Mouse (Mus musculus) liver, embryonic 16.5 days (tissue): ENCODE results near the gene Krt84. TPM values are rescaled to one million over a fixed set of nuclear protein-coding genes. Genes with fewer than 3 reads are reported as not detected.

Source experiments
- ATAC-seq: fragments of 200-750 bp; cut with Nextera tagmentation; 2 replicates; pipeline ENCODE4 v1.8.0; 2017; ENCODE audit warnings: low read depth, mild to moderate bottlenecking, moderate number of reproducible peaks, moderate library complexity
- H3K27ac ChIP-seq: fragments of 300-500 bp; sonication (generic); 2 replicates; pipeline ENCODE4 v1.5.1; 2014; ENCODE audit warnings: mild to moderate bottlenecking, low read length
- H3K27me3 ChIP-seq: fragments of 300-500 bp; sonication (generic); 2 replicates; pipeline ENCODE4 v1.6.1; 2014; ENCODE audit warnings: low read depth, low read length, mixed read lengths; ENCODE audit not compliant: control insufficient read depth, insufficient read depth
- H3K36me3 ChIP-seq: fragments of 300-500 bp; sonication (generic); 2 replicates; pipeline ENCODE4 v1.6.1; 2014; ENCODE audit warnings: mild to moderate bottlenecking; ENCODE audit not compliant: control insufficient read depth, insufficient read depth
- H3K4me1 ChIP-seq: fragments of 300-500 bp; sonication (generic); 2 replicates; pipeline ENCODE4 v1.6.1; 2014; ENCODE audit warnings: low read depth, low read length, mixed read lengths; ENCODE audit not compliant: control insufficient read depth
- H3K4me2 ChIP-seq: fragments of 300-500 bp; sonication (generic); 2 replicates; pipeline ENCODE4 v1.6.1; 2014; ENCODE audit warnings: low read depth, low read length, mixed read lengths
- H3K4me3 ChIP-seq: fragments of 300-500 bp; sonication (generic); 2 replicates; pipeline ENCODE4 v1.5.1; 2014; ENCODE audit warnings: low read depth, mild to moderate bottlenecking, low read length
- H3K9ac ChIP-seq: fragments of 300-500 bp; sonication (generic); 2 replicates; pipeline ENCODE4 v1.6.1; 2014; ENCODE audit warnings: low read depth, low read length
- H3K9me3 ChIP-seq: fragments of 300-500 bp; sonication (generic); replicated peaks from 2 replicates; pipeline ENCODE4 v1.6.1; 2016; ENCODE audit warnings: low read length; ENCODE audit not compliant: control insufficient read depth
- WGBS: fragments of 180-500 bp; shearing (Covaris S2); extraction: QIAGEN DNeasy Blood & Tissue Kit; methylation state at CpG from one replicate; pipeline ENCODE4 v1.1.7; 2014; ENCODE audit not compliant: insufficient replicate concordance; 5-methylcytosine and 5-hydroxymethylcytosine counted together
- polyA plus RNA-seq: library from polyadenylated mRNA; unstranded; fragments of >200 nt; fragmentation: Nextera tagmentation; extraction: Ambion mirVana; gene quantifications from 2 replicates; pipeline ENCODE4 v1.2.1, GENCODE M21; 2015

Gene Krt84
- polyA plus RNA-seq, 1 experiment from 2014 or later: not detected

- Histone ChIP-seq H3K27ac (no peak overlapping the region), H3K4me2 (no peak overlapping the region), H3K9ac (no peak overlapping the region), H3K4me1 (no peaks in the 10 kb centered on the region), H3K9me3 (no peaks in the 10 kb centered on the region), H3K27me3 (no peaks in the 10 kb centered on the region), H3K36me3 (no peaks in the 10 kb centered on the region), H3K4me3 (no peak overlapping the region)
- 44% methylated on average over 9 of the region's 9 CpGs for WGBS
- no peak for ATAC-seq
Measured at GRCm38 (mm10) chr15:101508247-101508646, 24.4 kb downstream of the Krt84 start.

- WGBS: 43% methylated on average over 14 of the region's 14 CpGs
- H3K4me3 ChIP-seq: no peak overlapping the region
- no peaks in the 10 kb centered on the region for H3K4me1 ChIP-seq
- H3K27ac ChIP-seq: no peak overlapping the region
- no peaks in the 10 kb centered on the region for H3K36me3 ChIP-seq
- H3K4me2 ChIP-seq: no peak overlapping the region
- H3K9me3 ChIP-seq: no peaks in the 10 kb centered on the region
- no peak overlapping the region for H3K9ac ChIP-seq
- no peaks in the 10 kb centered on the region for H3K27me3 ChIP-seq
- no peak for ATAC-seq
Measured at GRCm38 (mm10) chr15:101506896-101507758, 25.5 kb downstream of the Krt84 start.

- H3K27ac ChIP-seq: no peak overlapping the region
- no peaks in the 10 kb centered on the region for H3K36me3 ChIP-seq
- H3K4me3 ChIP-seq: no peak overlapping the region
- no peaks in the 10 kb centered on the region for H3K27me3 ChIP-seq
- no peak overlapping the region for H3K9ac ChIP-seq
- H3K9me3 ChIP-seq: no peaks in the 10 kb centered on the region
- H3K4me1 ChIP-seq: no peaks in the 10 kb centered on the region
- H3K4me2 ChIP-seq: no peak overlapping the region
- 40% methylated on average over 1 of the region's 2 CpGs for whole genome bisulfite sequencing
- no peak for ATAC-seq
Measured at GRCm38 (mm10) chr15:101497181-101497580, 35.4 kb downstream of the Krt84 start.

GRCm38 (mm10) chr15:101495266-101495665 is 37.4 kb downstream of the Krt84 start:
- no peak for ATAC-seq
- H3K9me3 ChIP-seq: no peaks in the 10 kb centered on the region
- H3K9ac ChIP-seq: no peak overlapping the region
- H3K4me2 ChIP-seq: no peak overlapping the region
- no peak overlapping the region for H3K4me3 ChIP-seq
- no peak overlapping the region for H3K27ac ChIP-seq
- 77% methylated on average over 8 of the region's 8 CpGs for WGBS
- H3K36me3 ChIP-seq: no peaks in the 10 kb centered on the region
- no peaks in the 10 kb centered on the region for H3K4me1 ChIP-seq
- H3K27me3 ChIP-seq: no peaks in the 10 kb centered on the region

- ATAC-seq: no peak
- no peak overlapping the region for H3K4me3 ChIP-seq
- 22% methylated on average over 1 of the region's 1 CpGs for WGBS
- no peaks in the 10 kb centered on the region for H3K27me3 ChIP-seq
- no peak overlapping the region for H3K4me2 ChIP-seq
- no peaks in the 10 kb centered on the region for H3K36me3 ChIP-seq
- no peaks in the 10 kb centered on the region for H3K4me1 ChIP-seq
- H3K9me3 ChIP-seq: no peaks in the 10 kb centered on the region
- H3K9ac ChIP-seq: no peak overlapping the region
- H3K27ac ChIP-seq: no peak overlapping the region
Measured at GRCm38 (mm10) chr15:101494203-101494602, 38.4 kb downstream of the Krt84 start.

- H3K4me2 ChIP-seq: no peak overlapping the region
- H3K4me1 ChIP-seq: no peaks in the 10 kb centered on the region
- no peak overlapping the region for H3K9ac ChIP-seq
- H3K9me3 ChIP-seq: no peaks in the 10 kb centered on the region
- WGBS: 59% methylated on average over 6 of the region's 6 CpGs
- no peak overlapping the region for H3K4me3 ChIP-seq
- ATAC-seq: no peak
- no peaks in the 10 kb centered on the region for H3K36me3 ChIP-seq
- H3K27me3 ChIP-seq: no peaks in the 10 kb centered on the region
- no peak overlapping the region for H3K27ac ChIP-seq
Measured at GRCm38 (mm10) chr15:101493713-101494112, 38.9 kb downstream of the Krt84 start.

- Histone ChIP-seq H3K4me1 (no peaks in the 10 kb centered on the region), H3K9ac (no peak overlapping the region), H3K27me3 (no peaks in the 10 kb centered on the region), H3K9me3 (no peaks in the 10 kb centered on the region), H3K36me3 (no peaks in the 10 kb centered on the region), H3K4me3 (no peak overlapping the region), H3K4me2 (no peak overlapping the region), H3K27ac (no peak overlapping the region)
- 32% methylated on average over 8 of the region's 8 CpGs for WGBS
- ATAC-seq: no peak
Measured at GRCm38 (mm10) chr15:101492718-101493117, 39.9 kb downstream of the Krt84 start.

GRCm38 (mm10) chr15:101491431-101491830 is 41.2 kb downstream of the Krt84 start, which contains the start of gene Krt83:
Gene Krt83 (minus strand): TSS chr15:101491512.
- no peak within 1 kb of the TSS for H3K9ac ChIP-seq
- H3K27me3 ChIP-seq: no peaks in the 10 kb centered on the region
- no peak within 1 kb of the TSS for H3K27ac ChIP-seq
- no peaks in the 10 kb centered on the region for H3K36me3 ChIP-seq
- WGBS: 67% methylated on average over 6 of the region's 6 CpGs
- no peak for ATAC-seq
- H3K4me2 ChIP-seq: no peak within 1 kb of the TSS
- no peaks in the 10 kb centered on the region for H3K9me3 ChIP-seq
- H3K4me1 ChIP-seq: no peaks in the 10 kb centered on the region
- H3K4me3 ChIP-seq: no peak within 1 kb of the TSS

- H3K4me2 ChIP-seq: no peak overlapping the region
- H3K4me1 ChIP-seq: no peaks in the 10 kb centered on the region; the same call in 1 of the 2 replicates
- H3K36me3 ChIP-seq: no peaks in the 10 kb centered on the region
- H3K27ac ChIP-seq: no peak overlapping the region
- H3K4me3 ChIP-seq: no peak overlapping the region
- WGBS: 45% methylated on average over 11 of the region's 11 CpGs
- no peaks in the 10 kb centered on the region for H3K9me3 ChIP-seq
- ATAC-seq: no peak
- H3K9ac ChIP-seq: no peak overlapping the region
- no peaks in the 10 kb centered on the region for H3K27me3 ChIP-seq
Measured at GRCm38 (mm10) chr15:101485911-101486635, 46.5 kb downstream of the Krt84 start.
